Mouse (Mus musculus): ENCODE data around the gene Gm11172.

- TF ChIP-seq CTCF (IDR thresholded peaks at IDR 0.05; ENCODE audit: low read depth, low read length), result no peak
- no peak for TF ChIP-seq TAL1 (conservative IDR thresholded peaks at IDR 0.05; ENCODE audit: low read depth, low read length)
- TF ChIP-seq GATA2 (IDR thresholded peaks at IDR 0.05; ENCODE audit: borderline replicate concordance, low read depth, low read length), result no peak
- TF ChIP-seq GATA1 (IDR thresholded peaks at IDR 0.05; ENCODE audit: borderline replicate concordance, low read length), result no peak
Observed at GRCm38 (mm10) chr16:10819966-10820365, 7.3 kb downstream of the Gm11172 start.

All from G1E (cell line).